Mouse (Mus musculus) liver, adult (tissue): ENCODE measurements around the gene Reep6.

Source experiments
- GATA4 ChIP-seq: IDR thresholded peaks from 2 replicates; pipeline ENCODE4 v1.6.1; 2014; ENCODE audit warnings: mild to moderate bottlenecking, low read length; ENCODE audit not compliant: insufficient replicate concordance

Gene Reep6

DNA sequence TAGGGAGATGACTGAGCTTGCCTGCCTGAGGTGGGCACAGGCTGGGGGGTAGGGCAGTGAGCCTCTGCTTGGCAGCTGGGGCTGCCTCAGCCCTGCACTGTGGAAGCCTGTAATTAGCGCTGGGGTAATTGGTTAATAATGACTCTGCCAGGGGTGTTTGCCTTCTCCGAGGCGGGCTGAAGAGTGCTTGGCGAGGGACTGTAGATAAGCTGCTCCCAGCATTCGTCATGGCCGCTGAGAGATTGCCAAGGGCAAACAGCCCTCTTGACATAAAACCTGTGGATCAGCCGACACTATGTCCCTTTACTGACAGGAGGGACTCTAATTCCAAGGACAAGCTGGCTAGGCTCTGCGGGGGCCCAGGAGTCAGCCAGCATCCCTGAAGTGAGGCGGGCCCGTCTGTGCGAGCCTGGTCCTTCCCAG lies 13.4 kb upstream of the Reep6 start:
- no peak for TF ChIP-seq GATA4

DNA sequence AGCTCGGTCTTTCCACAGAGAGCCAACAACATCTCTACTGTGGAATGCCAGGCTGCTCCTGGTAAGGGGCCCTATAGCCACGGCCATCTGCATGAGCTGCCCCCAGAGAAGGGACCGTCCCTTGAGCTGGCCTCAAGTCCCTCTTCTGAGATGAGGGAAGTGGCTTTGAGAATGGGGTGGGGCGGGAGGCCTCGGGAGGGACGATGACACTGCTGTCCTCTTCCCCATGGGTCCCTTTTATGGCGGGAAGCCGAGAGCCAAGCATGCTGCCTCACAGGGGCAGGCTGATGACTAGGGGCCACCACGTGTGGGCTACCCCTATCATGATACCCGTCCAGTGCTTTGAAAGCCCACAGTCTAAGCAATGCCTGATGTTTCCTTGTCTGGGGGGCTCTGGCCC lies 12.7 kb upstream of the Reep6 start:
- TF ChIP-seq GATA4: no peak

- peak; percentile 52; the same call in 1 of the 2 replicates for TF ChIP-seq GATA4
Observed at GRCm38 (mm10) chr10:80320340-80320760, 9.4 kb upstream of the Reep6 start, which contains the start of gene 2310011J03Rik. Gene 2310011J03Rik (minus strand): TSS chr10:80320537.

DNA sequence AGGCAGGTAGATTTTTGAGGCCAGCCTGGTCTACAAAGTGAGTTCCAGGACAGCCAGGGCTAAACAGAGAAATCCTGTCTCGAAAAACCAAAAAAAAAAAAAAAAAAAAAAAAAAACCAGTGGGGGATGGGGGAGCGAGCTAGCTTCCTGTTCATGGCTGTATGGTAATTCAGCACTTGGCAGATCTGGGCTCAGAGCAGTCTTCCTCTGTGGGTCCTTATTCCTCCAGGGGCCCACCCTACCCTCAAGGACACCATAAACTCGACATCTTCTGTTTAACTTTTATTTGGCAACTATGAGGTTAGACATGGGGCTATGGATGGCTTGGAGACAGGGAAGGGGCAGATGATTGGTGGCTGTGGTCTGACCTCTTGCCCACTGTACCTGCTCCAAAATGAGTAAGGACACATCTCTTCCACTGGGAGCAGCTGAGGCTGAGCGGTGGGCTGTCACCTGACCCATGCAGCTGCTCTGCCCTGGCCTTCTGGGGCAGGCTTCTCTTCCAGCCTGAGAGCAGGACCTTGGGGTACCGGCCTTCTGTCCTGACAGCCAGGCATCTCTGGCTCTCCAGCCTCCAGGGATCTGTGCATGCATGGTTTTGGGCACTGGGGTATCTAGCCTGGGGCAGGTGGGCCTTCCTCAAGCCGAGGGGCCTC lies 8.6 kb upstream of the Reep6 start:
- no peak for TF ChIP-seq GATA4

DNA sequence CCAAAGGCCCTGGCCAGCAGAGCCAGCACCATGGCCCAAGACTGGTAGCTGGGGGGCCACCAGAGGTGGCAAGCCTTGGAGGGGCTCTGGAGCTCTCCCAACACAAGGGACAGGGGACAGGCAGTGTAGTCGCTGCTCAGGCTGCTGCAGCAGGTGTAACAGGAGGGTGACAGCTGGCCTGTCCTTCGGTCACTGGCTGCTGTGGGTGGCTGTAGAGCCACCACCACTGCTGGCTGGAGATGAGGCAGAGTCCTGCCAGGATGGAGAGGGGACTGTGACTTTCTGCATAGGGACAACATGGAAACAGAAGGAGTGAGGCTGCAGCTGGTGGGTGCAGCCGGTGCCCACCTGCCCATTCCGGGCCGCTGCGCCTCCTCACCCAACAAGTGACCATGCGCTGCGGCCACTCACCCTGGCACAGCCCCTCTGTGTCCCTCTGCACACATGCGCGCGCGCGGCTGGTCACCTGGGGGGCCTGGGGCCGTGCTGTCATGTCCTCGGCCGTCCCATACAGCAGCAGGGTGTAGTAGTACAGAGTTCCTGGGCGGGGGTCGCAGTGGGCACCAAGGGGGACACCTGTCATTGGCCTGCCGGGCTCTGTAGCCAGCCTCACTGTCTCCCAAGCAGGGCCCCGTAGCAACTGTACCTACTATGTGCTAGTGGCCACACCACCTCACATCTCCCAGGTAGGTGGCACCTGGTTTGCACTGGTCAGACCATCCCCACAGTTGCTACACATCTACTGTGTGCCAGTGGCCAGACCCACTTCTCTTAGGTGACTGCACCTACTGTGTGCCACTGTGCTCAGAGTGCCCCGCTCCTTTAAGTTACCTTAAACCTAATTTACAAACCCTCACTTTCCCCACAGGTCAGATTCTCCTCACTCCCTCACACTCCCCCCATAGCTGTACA lies 7.8 kb upstream of the Reep6 start:
- no peak for TF ChIP-seq GATA4

DNA sequence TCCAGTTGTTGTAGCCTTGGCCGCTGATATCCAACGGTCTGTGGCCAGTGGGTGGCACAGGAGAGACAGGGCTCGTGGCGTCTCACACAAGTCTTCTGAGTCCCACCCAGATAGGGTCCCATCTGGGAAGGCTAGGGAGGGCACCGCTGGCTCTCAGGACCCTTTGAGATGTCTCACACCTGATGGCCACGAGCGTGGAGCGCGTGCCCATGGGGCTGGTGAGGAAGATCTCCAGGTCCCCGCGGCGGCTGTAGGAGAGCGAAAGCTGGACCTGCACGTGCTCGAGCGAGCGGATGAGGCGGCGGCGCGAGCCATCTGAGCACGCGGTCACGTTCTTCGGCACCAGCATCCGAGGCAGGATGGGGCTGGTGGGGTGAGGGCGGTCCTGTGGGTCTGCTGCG lies 6.9 kb upstream of the Reep6 start:
- TF ChIP-seq GATA4: no peak

DNA sequence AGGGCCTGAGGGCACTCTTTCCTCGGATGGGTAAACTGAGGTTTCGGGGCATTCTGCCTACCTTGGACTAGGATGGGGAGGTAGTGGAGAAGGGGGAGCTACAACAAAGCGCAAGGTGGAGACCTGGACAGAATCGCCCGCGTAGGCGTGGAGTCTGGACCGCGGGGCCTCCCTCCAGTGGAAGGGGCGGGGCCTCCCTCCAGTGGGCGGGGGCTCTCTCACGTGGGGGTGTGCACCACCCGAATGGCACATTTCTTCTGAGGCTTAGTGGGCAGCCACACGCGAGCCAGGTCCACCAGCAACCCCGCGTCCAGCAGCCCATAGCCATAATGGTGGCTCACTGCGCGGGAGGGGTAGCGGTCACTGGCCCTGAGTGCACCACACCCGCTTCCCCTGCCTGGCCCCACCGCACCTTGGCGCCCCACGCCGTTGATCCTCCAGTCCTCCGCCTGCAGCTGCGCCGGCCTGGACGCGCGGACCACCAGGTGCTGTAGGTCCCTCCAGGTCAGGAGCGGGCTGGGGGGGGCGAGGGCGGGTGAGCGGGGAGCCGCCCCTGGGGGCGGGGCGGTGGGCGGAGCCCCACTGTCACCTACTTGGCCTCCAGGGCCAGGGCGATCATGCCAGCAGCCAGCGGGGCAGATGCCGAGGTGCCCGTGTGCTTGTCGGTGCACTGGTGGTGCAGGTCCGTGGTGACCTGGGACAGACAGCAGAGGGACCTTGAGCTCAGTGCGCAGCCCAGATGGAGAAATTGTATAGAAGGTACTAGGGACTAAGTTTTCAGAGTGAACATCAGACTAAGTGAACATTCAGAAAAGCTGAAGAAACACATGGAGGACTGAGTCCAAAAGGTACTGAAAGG lies 6.3 kb upstream of the Reep6 start:
- TF ChIP-seq GATA4: no peak

GRCm38 (mm10) chr10:80324120-80325037 lies 5.4 kb upstream of the Reep6 start:
- no peak for TF ChIP-seq GATA4

DNA sequence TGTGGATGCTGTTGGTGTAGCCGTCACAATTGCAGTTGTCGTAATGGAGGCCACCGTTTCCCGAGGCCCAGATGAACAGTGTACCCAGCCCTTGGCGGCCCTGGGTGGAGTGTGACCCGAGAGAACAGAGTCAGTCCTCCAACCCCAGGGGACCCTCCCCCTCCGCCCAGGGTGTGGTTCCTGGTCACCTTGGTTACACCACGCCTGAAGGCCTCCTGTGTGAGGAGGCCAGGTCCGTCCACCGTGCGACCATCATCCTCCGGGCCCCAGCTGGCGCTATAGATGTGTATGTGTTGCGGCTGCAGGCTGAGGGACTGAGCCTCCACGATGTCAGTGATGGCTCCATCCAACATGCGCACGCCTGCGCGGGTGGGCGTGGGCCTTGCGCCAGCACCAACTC lies 4.7 kb upstream of the Reep6 start:
- no peak for TF ChIP-seq GATA4

- TF ChIP-seq GATA4: no peak
Observed at GRCm38 (mm10) chr10:80330084-80330483, 331 bp downstream of the Reep6 start.

GRCm38 (mm10) chr10:80330888-80331287 lies 1.1 kb downstream of the Reep6 start:
- no peak for TF ChIP-seq GATA4

DNA sequence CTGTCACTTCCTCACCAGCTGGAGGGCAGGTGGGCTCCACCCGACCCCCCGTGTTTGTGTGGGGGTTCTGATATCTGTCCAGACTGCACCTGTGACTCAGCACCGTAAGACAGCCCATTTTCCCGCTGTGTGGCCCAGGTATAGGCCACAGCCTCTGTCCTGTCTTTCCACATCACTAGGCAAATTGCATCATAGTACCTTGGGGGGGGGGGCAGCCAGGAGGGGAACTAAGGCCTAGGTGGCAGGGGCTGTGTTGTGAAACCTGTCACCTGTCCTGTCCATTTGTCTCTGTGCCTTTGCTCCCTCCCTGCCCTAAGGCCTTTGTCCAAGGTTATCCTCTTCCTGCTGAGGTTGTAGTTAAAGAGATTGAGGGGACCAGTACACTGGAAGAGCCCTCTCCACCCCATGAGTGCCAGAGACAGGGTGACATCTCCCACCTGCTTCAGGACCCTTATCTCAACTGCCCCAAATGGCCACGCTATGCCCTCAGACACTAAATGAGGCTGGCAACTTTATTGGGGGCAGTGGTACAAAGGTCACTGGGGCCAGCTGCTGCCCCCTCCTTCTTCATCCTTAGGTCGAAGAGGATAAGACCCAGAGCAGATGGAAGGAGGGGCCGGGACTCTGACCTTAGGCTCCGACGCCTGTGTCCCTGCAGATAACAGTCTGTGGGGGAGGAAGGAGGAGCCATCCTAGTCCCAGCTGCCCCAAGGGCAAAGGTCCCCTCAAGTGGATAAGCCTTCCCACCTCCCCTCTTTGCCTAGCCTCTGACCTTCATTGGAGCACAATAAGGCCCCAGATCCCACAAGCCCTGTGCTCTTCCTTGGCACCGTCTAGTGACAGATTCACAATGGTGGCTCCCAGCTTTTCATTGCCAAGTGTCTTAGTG lies 2.1 kb downstream of the Reep6 start:
- TF ChIP-seq GATA4: peak; percentile 95

GRCm38 (mm10) chr10:80332525-80332989 lies 2.8 kb downstream of the Reep6 start:
- no peak for TF ChIP-seq GATA4

GRCm38 (mm10) chr10:80336263-80336662 lies 6.5 kb downstream of the Reep6 start:
- no peak for TF ChIP-seq GATA4
